Mouse (Mus musculus) heart, embryonic 10.5 days (tissue): ENCODE data around the gene Gm20824. TPM values are rescaled to one million over a fixed set of nuclear protein-coding genes. Genes with fewer than 3 reads are reported as not detected.
"Not testable (repeated sequence)": the region's sequence is repeated elsewhere in the genome, so short reads cannot be mapped to it uniquely, and the experiment has no call there.

Experiments
- DNase-seq: peaks from one replicate; pipeline ENCODE4 v3.0.0-alpha.2; 2017; ENCODE audit warnings: low spot score
- H3K27ac ChIP-seq: fragments of 300-500 bp; sonication (generic); 2 replicates; pipeline ENCODE4 v1.5.1; 2016; ENCODE audit warnings: mild to moderate bottlenecking
- H3K27me3 ChIP-seq: fragments of 300-500 bp; sonication (generic); 2 replicates; pipeline ENCODE4 v1.6.1; 2016; ENCODE audit warnings: mild to moderate bottlenecking; ENCODE audit not compliant: poor library complexity, insufficient read depth, severe bottlenecking
- H3K36me3 ChIP-seq: fragments of 300-500 bp; sonication (generic); 2 replicates; pipeline ENCODE4 v1.6.1; 2016; ENCODE audit warnings: mild to moderate bottlenecking, moderate library complexity
- H3K4me1 ChIP-seq: fragments of 300-500 bp; sonication (generic); 2 replicates; pipeline ENCODE4 v1.6.1; 2016; ENCODE audit warnings: mild to moderate bottlenecking
- H3K4me3 ChIP-seq: fragments of 300-500 bp; sonication (generic); 2 replicates; pipeline ENCODE4 v1.5.1; 2016; ENCODE audit warnings: mild to moderate bottlenecking, moderate library complexity
- H3K9me3 ChIP-seq: fragments of 300-500 bp; sonication (generic); 2 replicates; pipeline ENCODE4 v1.6.1; 2016; ENCODE audit warnings: mild to moderate bottlenecking, moderate library complexity
- WGBS: fragments of 180-500 bp; shearing (Covaris S2); methylation state at CpG from one replicate; pipeline ENCODE4 v1.1.7; 2016; 5-methylcytosine and 5-hydroxymethylcytosine counted together
- polyA plus RNA-seq: library from polyadenylated mRNA; unstranded; fragments of >200 nt; fragmentation: Nextera tagmentation; extraction: Ambion mirVana; gene quantifications from 2 replicates; pipeline ENCODE4 v1.2.1, GENCODE M21; 2016

The Gm20824 gene
- not detected in 2 replicates for polyA plus RNA-seq

DNA sequence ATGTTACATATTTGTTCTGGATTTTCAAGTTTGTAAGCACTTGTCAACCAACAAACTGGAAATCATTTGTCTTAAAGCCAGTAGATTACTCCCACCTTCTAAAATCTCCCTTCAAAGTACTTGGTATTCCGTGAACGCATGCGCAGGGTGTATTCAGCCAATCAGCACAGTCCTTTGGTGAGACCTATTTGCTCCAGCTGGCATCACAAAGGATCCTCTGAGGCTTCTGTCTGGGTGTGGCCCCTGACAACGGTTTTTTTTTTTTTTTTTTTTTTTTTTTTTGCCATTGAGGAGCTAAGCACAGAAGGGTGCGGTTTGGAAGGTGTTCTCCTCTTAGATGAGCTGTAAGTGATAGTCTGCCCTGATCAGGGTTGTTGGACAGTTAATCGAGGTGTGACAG is at the start of gene Gm20824:
Gene Gm20824, plus strand, starts transcription at position 301 of the 400 bp plus-strand sequence.
- not testable (repeated sequence) for H3K4me1 ChIP-seq, DNase-seq, H3K27ac ChIP-seq, H3K36me3 ChIP-seq, H3K4me3 ChIP-seq, H3K27me3 ChIP-seq, H3K9me3 ChIP-seq
- WGBS: no CpG with 5 or more reads among the region's 6 CpGs

Other genes starting within 250 kb of the Gm20824 start
- not detected in 2 replicates for gene Gm20825, start 186.4 kb upstream of the Gm20824 start, polyA plus RNA-seq